Mouse (Mus musculus): ENCODE measurements around the gene Tom1l2. TPM values are rescaled to one million over a fixed set of nuclear protein-coding genes. Genes with fewer than 3 reads are reported as not detected.

Gene Tom1l2
- total RNA-seq, 2 experiments from 2014 or later: 49.9 to 61.5 TPM

- no peak for DNase-seq
Observed at GRCm38 (mm10) chr11:60202710-60203638, 149.7 kb downstream of the Tom1l2 start.

GRCm38 (mm10) chr11:60200384-60200783, 152.3 kb downstream of the Tom1l2 start:
- DNase-seq: no peak

GRCm38 (mm10) chr11:60199702-60200184, 153.0 kb downstream of the Tom1l2 start:
- DNase-seq: peak; percentile 96

- no peak for DNase-seq
Observed at GRCm38 (mm10) chr11:60198651-60199050, 154.1 kb downstream of the Tom1l2 start.

- peak; percentile 57 for DNase-seq
Observed at GRCm38 (mm10) chr11:60197998-60198619, 154.6 kb downstream of the Tom1l2 start.

- no peak for DNase-seq
Observed at GRCm38 (mm10) chr11:60196344-60196743, 156.4 kb downstream of the Tom1l2 start.

- no peak for DNase-seq
Observed at GRCm38 (mm10) chr11:60195108-60195507, 157.6 kb downstream of the Tom1l2 start.

- no peak for DNase-seq
Observed at GRCm38 (mm10) chr11:60193556-60193955, 159.1 kb downstream of the Tom1l2 start.

GRCm38 (mm10) chr11:60192534-60192933, 160.2 kb downstream of the Tom1l2 start:
- DNase-seq: no peak

GRCm38 (mm10) chr11:60190055-60190641, 162.6 kb downstream of the Tom1l2 start:
- DNase-seq: no peak

GRCm38 (mm10) chr11:60189501-60190040, 163.1 kb downstream of the Tom1l2 start:
- DNase-seq: peak; percentile 60

GRCm38 (mm10) chr11:60188275-60188853, 164.3 kb downstream of the Tom1l2 start:
- DNase-seq: no peak

- peak; percentile 44 for DNase-seq
Observed at GRCm38 (mm10) chr11:60187070-60187469, 165.6 kb downstream of the Tom1l2 start.

GRCm38 (mm10) chr11:60185396-60186231, 167.1 kb downstream of the Tom1l2 start:
- peak; percentile 54 for DNase-seq

GRCm38 (mm10) chr11:60184346-60185325, 168.1 kb downstream of the Tom1l2 start:
- DNase-seq: no peak

- no peak for DNase-seq
Observed at GRCm38 (mm10) chr11:60182741-60183140, 170.0 kb downstream of the Tom1l2 start.

GRCm38 (mm10) chr11:60182116-60182670, 170.5 kb downstream of the Tom1l2 start:
- DNase-seq: peak; percentile 73

- DNase-seq: peak; percentile 60
Observed at GRCm38 (mm10) chr11:60178506-60178905, 174.2 kb downstream of the Tom1l2 start.

- no peak for DNase-seq
Observed at GRCm38 (mm10) chr11:60178005-60178404, 174.7 kb downstream of the Tom1l2 start.

All from adrenal gland, postnatal 10 days (tissue).